Comparison of ENCODE assay signal across 11 mouse cellular contexts in genomic region chr7:114692339-114692738, GRCm38 (mm10). TPM values are rescaled to one million over a fixed set of nuclear protein-coding genes. Genes with fewer than 3 reads are reported as not detected.
DNase-seq lines count a peak whose midpoint lies in the region; ATAC-seq and TF ChIP-seq lines count a peak whose summit lies in the region.
"Had no signal": no experiment of that assay in that cellular context is flagged by ENCODE, and none has a peak within 500 bp of the region (broad histone marks: within the 10 kb centered on the region; RNA-seq: fewer than 3 reads in every experiment).

No protein-coding gene starts in this region.

- peak; percentile 45 for TF ChIP-seq CTCF in heart, adult 2 months (IDR thresholded peaks at IDR 0.05)
- peak; percentile 33 for TF ChIP-seq CTCF in liver, postnatal 0 days (IDR thresholded peaks at IDR 0.05; ENCODE audit: low read depth)

- no peaks in the 10 kb centered on the region for H3K79me2 ChIP-seq in heart, adult 2 months (replicated peaks; ENCODE audit: control insufficient read depth, insufficient read depth, low read length)

- H3K4me1 ChIP-seq in heart, adult 2 months (ENCODE audit: control insufficient read depth, insufficient read depth, low read length) = no peaks in the 10 kb centered on the region
- H3K4me1 ChIP-seq in liver, postnatal 0 days (ENCODE audit: insufficient read depth) = no peaks in the 10 kb centered on the region
- H3K4me1 ChIP-seq: neural tube, embryonic 15.5 days had no signal

- H3K27ac ChIP-seq in heart, adult 2 months = no peak overlapping the region
- H3K27ac ChIP-seq in liver, postnatal 0 days (ENCODE audit: low read depth) = no peak overlapping the region
- H3K27ac ChIP-seq: neural tube, embryonic 15.5 days had no signal

- no peaks in the 10 kb centered on the region for H3K36me3 ChIP-seq in heart, adult 2 months (ENCODE audit: control insufficient read depth, insufficient read depth, low read length)
- H3K36me3 ChIP-seq in liver, postnatal 0 days (replicated peaks; ENCODE audit: insufficient read depth, low read length) = no peaks in the 10 kb centered on the region
- H3K36me3 ChIP-seq: neural tube, embryonic 15.5 days had no signal

- TF ChIP-seq POLR2A in heart, adult 2 months (IDR thresholded peaks at IDR 0.05; ENCODE audit: insufficient read depth, low read depth, low read length) = no peak

- no peak overlapping the region for H3K4me3 ChIP-seq in heart, adult 2 months
- H3K4me3 ChIP-seq in liver, postnatal 0 days (ENCODE audit: low read depth, low read length) = no peak overlapping the region
- H3K4me3 ChIP-seq: neural tube, embryonic 15.5 days had no signal

- H3K9me3 ChIP-seq in liver, postnatal 0 days (ENCODE audit: low read length) = no peaks in the 10 kb centered on the region
- H3K9me3 ChIP-seq: neural tube, embryonic 15.5 days had no signal

- intact Hi-C loops in heart, adult 2 months (cut with DNase I) = no loop called here

- ATAC-seq in liver, postnatal 0 days = no peak
- 0 out of 2 replicates have a peak, but pooled peaks have one; percentile 38 for ATAC-seq in megakaryocyte, adult 5-6 weeks (ENCODE audit: poor library complexity, severe bottlenecking)
- no peak for ATAC-seq in inflammation-experienced regulatory T-cells, adult 6 months

- no peak overlapping the region for H3K9ac ChIP-seq in heart, adult 2 months (ENCODE audit: low read depth, low read length)
- H3K9ac ChIP-seq in liver, postnatal 0 days (replicated peaks) = no peak overlapping the region
- H3K9ac ChIP-seq: neural tube, embryonic 15.5 days had no signal

- TF ChIP-seq EP300 in heart, adult 2 months (IDR thresholded peaks at IDR 0.05; ENCODE audit: insufficient read depth, low read depth, low read length) = no peak
- TF ChIP-seq EP300 in liver, postnatal 0 days (IDR thresholded peaks at IDR 0.05; ENCODE audit: low read depth) = no peak

- no peak for DNase-seq in heart, adult 2 months
- no peak for DNase-seq in heart, adult 9 months (ENCODE audit: low spot score in 2 of 2)
- no peak for DNase-seq in liver, postnatal 0 days
- DNase-seq in liver = no peak
- DNase-seq in ES-CJ7 (ENCODE audit: low read depth, low spot score) = peak; percentile 31
- no peak for DNase-seq in cerebellum, postnatal 36 days

- H3K4me2 ChIP-seq in liver, postnatal 0 days (ENCODE audit: low read depth, low read length) = no peak overlapping the region
- H3K4me2 ChIP-seq: neural tube, embryonic 15.5 days had no signal

- no peaks in the 10 kb centered on the region for H3K27me3 ChIP-seq in heart, adult 2 months (ENCODE audit: control insufficient read depth, insufficient read depth, low read length)
- H3K27me3 ChIP-seq in liver, postnatal 0 days (ENCODE audit: insufficient read depth, low read length) = no peaks in the 10 kb centered on the region
- H3K27me3 ChIP-seq: neural tube, embryonic 15.5 days had no signal

RNA-seq across cellular contexts. Expression of gene Calcb, which starts 26.1 kb away (rescaled TPM):
- under 1 TPM; 0.23 to 0.52 TPM for total RNA-seq in heart, adult 2 months (2021)
- polyA plus RNA-seq in heart, adult 2 months (2012; rRNA removed) = 0.61 and 0.78 TPM in 2 replicates
- polyA plus RNA-seq in liver, postnatal 0 days (2015; fragmentation: Nextera tagmentation; extraction: Ambion mirVana) = not detected in 2 replicates
- total RNA-seq in megakaryocyte, adult 5-6 weeks (2015) = not detected in 2 replicates
- total RNA-seq in megakaryocyte, adult 5-6 weeks (2017) = not detected in 2 replicates
- polyA plus RNA-seq in inflammation-experienced regulatory T-cells, adult 6 months (2017; shearing (Covaris generic)) = not detected
- total RNA-seq: granulocyte monocyte progenitor cell, adult 5-6 weeks had no signal

RNA-seq across cellular contexts. Expression of gene Insc, which starts 51.2 kb away (rescaled TPM):
- under 1 TPM; 0.16 to 0.25 TPM for total RNA-seq in heart, adult 2 months (2021)
- polyA plus RNA-seq in heart, adult 2 months (2012; rRNA removed) = 0.64 and 1.00 TPM in 2 replicates
- 13.7 and 16.2 TPM in 2 replicates for polyA plus RNA-seq in liver, postnatal 0 days (2015; fragmentation: Nextera tagmentation; extraction: Ambion mirVana)
- total RNA-seq in megakaryocyte, adult 5-6 weeks (2015) = not detected in 2 replicates
- total RNA-seq in megakaryocyte, adult 5-6 weeks (2017) = not detected in 2 replicates
- not detected for polyA plus RNA-seq in inflammation-experienced regulatory T-cells, adult 6 months (2017; shearing (Covaris generic))
- total RNA-seq: granulocyte monocyte progenitor cell, adult 5-6 weeks had no signal

RNA-seq across cellular contexts. Expression of gene Calca, which starts 56.2 kb away (rescaled TPM):
- not detected for total RNA-seq in heart, adult 2 months (2021)
- polyA plus RNA-seq in heart, adult 2 months (2012; rRNA removed) = 0.29 TPM in 1 of 2 replicates, not detected in the other
- polyA plus RNA-seq in liver, postnatal 0 days (2015; fragmentation: Nextera tagmentation; extraction: Ambion mirVana) = 0.15 TPM in 1 of 2 replicates, not detected in the other
- total RNA-seq in megakaryocyte, adult 5-6 weeks (2015) = not detected in 2 replicates
- total RNA-seq in megakaryocyte, adult 5-6 weeks (2017) = not detected in 2 replicates
- polyA plus RNA-seq in inflammation-experienced regulatory T-cells, adult 6 months (2017; shearing (Covaris generic)) = under 1 TPM in 1 of 3 experiments, not detected in 2; 0.78 TPM
- total RNA-seq: granulocyte monocyte progenitor cell, adult 5-6 weeks had no signal
- polyA plus RNA-seq: small intestine, adult 2 months had no signal
